Mouse (Mus musculus) liver, embryonic 13.5 days (tissue): ENCODE results near the gene Cacna2d1. TPM values are rescaled to one million over a fixed set of nuclear protein-coding genes. Genes with fewer than 3 reads are reported as not detected.

ENCODE experiments used
- ATAC-seq: fragments of 200-750 bp; cut with Nextera tagmentation; 2 replicates; pipeline ENCODE4 v1.8.0; 2017; ENCODE audit warnings: low read depth, mild to moderate bottlenecking, moderate number of reproducible peaks, moderate library complexity
- DNase-seq: peaks from one replicate; pipeline ENCODE4 v3.0.0; 2022
- H3K27ac ChIP-seq: fragments of 300-500 bp; sonication (generic); 2 replicates; pipeline ENCODE4 v1.5.1; 2015; ENCODE audit warnings: moderate library complexity, mild to moderate bottlenecking, inconsistent platforms
- H3K27me3 ChIP-seq: fragments of 300-500 bp; sonication (generic); 2 replicates; pipeline ENCODE4 v1.6.1; 2015; ENCODE audit warnings: mild to moderate bottlenecking, inconsistent platforms
- H3K36me3 ChIP-seq: fragments of 300-500 bp; sonication (generic); 2 replicates; pipeline ENCODE4 v1.6.1; 2015; ENCODE audit warnings: mild to moderate bottlenecking, inconsistent platforms
- H3K4me1 ChIP-seq: fragments of 300-500 bp; sonication (generic); replicated peaks from 2 replicates; pipeline ENCODE4 v1.6.1; 2015; ENCODE audit warnings: inconsistent platforms
- H3K4me2 ChIP-seq: fragments of 300-500 bp; sonication (generic); 2 replicates; pipeline ENCODE4 v1.6.1; 2015; ENCODE audit warnings: inconsistent platforms, mild to moderate bottlenecking, moderate library complexity
- H3K4me3 ChIP-seq: fragments of 300-500 bp; sonication (generic); replicated peaks from 2 replicates; pipeline ENCODE4 v1.5.1; 2015; ENCODE audit warnings: mild to moderate bottlenecking, inconsistent platforms
- H3K9ac ChIP-seq: fragments of 300-500 bp; sonication (generic); 2 replicates; pipeline ENCODE4 v1.6.1; 2015; ENCODE audit warnings: mild to moderate bottlenecking, inconsistent platforms
- H3K9me3 ChIP-seq: fragments of 300-500 bp; sonication (generic); replicated peaks from 2 replicates; pipeline ENCODE4 v1.6.1; 2016; ENCODE audit warnings: inconsistent platforms
- WGBS: fragments of 180-500 bp; shearing (Covaris S2); methylation state at CpG from one replicate; pipeline ENCODE4 v1.1.7; 2015; ENCODE audit not compliant: insufficient replicate concordance; 5-methylcytosine and 5-hydroxymethylcytosine counted together
- polyA plus RNA-seq: library from polyadenylated mRNA; unstranded; fragments of >200 nt; fragmentation: Nextera tagmentation; extraction: Ambion mirVana; gene quantifications from 2 replicates; pipeline ENCODE4 v1.2.1, GENCODE M21; 2015

Cacna2d1 gene
- polyA plus RNA-seq, 1 experiment from 2014 or later, result 0.73 TPM

DNA sequence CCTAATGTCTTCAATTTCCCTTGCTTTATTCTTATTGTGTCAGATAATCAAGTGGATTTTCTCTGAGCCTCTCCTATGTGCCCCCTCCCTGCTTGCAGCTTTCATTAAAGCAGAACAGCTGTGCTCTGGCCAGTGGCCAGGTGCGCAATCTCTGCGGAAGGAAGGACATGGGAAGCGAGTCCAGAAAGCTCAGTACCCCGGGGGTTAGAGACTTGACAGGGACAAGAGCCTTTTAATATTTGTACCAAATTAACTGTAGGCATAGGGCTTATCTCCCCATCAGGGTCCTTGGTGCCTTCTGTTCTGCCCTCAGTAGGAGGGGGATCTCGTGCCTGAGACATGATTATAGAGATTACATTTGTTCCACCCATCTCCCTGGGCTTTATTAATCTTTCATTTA lies 303.5 kb downstream of the Cacna2d1 start:
- Histone ChIP-seq H3K4me3 (no peak overlapping the region), H3K36me3 (no peaks in the 10 kb centered on the region), H3K4me1 (no peaks in the 10 kb centered on the region), H3K27me3 (no peaks in the 10 kb centered on the region), H3K27ac (no peak overlapping the region), H3K9me3 (no peaks in the 10 kb centered on the region), H3K4me2 (no peak overlapping the region), H3K9ac (no peak overlapping the region)
- DNase-seq (no peak), ATAC-seq (no peak)
- 69% methylated on average over 5 of the region's 5 CpGs for WGBS

DNA sequence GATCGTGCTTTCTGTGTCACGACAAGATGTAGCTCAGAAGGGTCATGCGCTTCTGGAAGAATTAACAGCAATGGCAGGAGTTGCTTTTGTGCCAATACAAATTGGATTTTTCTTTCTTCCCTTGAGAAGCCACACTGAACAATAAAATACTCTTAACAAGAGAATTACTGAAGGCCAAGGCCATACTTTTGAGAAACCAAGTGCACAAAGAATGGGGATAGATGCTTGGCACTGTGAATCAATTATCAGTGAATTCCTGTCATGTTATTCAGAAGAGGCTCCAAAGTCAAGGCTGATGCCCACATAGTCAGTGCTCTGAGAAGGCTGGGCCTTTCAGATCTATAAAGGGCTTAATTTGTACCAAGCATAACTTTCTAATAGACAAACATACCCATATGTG lies 305.8 kb downstream of the Cacna2d1 start:
- H3K9me3 ChIP-seq, result no peaks in the 10 kb centered on the region
- no peak overlapping the region for H3K4me2 ChIP-seq
- H3K4me3 ChIP-seq, result no peak overlapping the region
- H3K27ac ChIP-seq, result no peak overlapping the region
- no peaks in the 10 kb centered on the region for H3K4me1 ChIP-seq
- DNase-seq (no peak), ATAC-seq (no peak)
- no peak overlapping the region for H3K9ac ChIP-seq
- H3K36me3 ChIP-seq, result no peaks in the 10 kb centered on the region
- H3K27me3 ChIP-seq, result no peaks in the 10 kb centered on the region
- WGBS, result 77% methylated on average over 3 of the region's 3 CpGs

DNA sequence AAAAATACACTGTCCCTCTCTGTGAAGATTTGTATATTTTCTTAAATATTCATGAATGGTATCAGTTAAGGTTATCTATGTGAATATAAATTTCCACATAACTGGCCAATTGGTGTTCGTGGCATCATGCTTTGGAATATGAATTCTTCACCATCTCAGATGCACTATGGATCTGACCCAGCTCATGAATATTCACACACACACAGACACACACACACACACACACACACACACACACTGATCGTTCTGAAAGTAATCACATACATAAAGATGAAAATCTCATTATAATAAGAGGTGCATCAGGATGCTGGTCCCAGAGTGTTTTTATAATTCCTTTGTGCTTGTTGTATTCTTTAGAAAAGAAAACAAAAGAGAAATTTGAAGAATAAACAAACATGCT lies 309.1 kb downstream of the Cacna2d1 start:
- no peak for ATAC-seq
- Histone ChIP-seq H3K9me3 (no peaks in the 10 kb centered on the region), H3K4me2 (no peak overlapping the region), H3K4me3 (no peak overlapping the region), H3K27ac (no peak overlapping the region), H3K36me3 (no peaks in the 10 kb centered on the region), H3K9ac (no peak overlapping the region), H3K27me3 (no peaks in the 10 kb centered on the region), H3K4me1 (no peaks in the 10 kb centered on the region)
- no peak for DNase-seq
- WGBS, result 53% methylated on average over 2 of the region's 2 CpGs

DNA sequence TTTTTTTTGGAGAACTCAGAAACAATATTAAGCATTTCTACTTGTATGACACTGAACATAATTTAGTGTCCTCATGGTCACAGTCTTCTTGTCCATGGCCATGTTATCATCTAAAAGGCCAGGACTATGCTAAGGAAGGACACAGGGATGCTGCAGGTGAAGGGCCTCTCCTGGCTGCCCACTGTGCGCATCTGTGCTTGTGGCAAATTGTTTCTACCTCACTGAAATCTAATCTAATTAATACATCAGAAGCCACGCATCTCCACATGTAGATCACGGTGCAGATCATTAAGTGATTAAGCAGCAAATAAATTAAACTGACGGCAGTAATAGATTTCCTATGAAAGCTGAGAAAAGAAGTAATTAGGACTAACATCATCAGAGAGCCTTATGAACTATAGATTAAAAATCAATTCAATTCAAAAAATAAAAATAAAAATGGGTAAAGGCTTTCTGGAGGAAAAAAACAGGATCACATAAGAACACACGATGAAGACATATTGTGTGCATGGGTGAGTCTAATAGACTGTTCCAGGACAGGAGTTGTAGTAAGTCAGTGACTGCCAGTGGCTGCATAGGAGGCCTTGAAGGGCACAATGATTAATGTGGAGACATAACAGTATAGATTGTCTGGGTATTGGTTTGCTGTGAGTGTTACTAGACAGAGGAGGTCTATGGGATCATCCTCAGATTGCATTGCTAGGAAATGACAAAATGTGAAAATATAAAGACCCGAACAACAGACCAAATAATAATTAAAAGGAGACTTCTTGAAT lies 318.4 kb downstream of the Cacna2d1 start:
- 73% methylated on average over 6 of the region's 6 CpGs for WGBS
- no peaks in the 10 kb centered on the region for H3K27me3 ChIP-seq
- H3K4me3 ChIP-seq, result no peak overlapping the region
- no peak overlapping the region for H3K4me2 ChIP-seq
- no peaks in the 10 kb centered on the region for H3K36me3 ChIP-seq
- no peaks in the 10 kb centered on the region for H3K9me3 ChIP-seq
- no peak overlapping the region for H3K27ac ChIP-seq
- DNase-seq (no peak), ATAC-seq (no peak)
- no peak overlapping the region for H3K9ac ChIP-seq
- no peaks in the 10 kb centered on the region for H3K4me1 ChIP-seq

DNA sequence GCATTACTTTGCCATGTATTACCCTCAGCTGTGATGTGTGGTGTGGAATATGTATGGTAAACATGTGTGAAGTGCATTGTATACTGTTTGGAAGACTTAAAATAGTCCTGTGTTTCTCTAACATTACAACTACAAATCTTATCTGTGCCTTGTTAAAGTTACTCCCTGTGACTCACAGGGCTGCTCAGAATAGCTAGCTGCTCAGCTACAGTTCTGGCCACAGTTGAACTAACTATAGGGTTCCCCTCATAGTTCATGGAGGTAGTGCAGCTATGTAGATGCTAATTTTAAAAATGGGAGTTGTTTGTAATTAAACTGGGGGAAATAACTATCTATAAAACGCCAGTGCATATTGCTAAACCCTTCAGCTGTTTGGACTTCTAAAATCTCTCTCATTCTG lies 319.3 kb downstream of the Cacna2d1 start:
- H3K4me3 ChIP-seq, result no peak overlapping the region
- no peak overlapping the region for H3K9ac ChIP-seq
- no peaks in the 10 kb centered on the region for H3K27me3 ChIP-seq
- no peak overlapping the region for H3K27ac ChIP-seq
- WGBS, result 44% methylated on average over 1 of the region's 1 CpGs
- H3K9me3 ChIP-seq, result no peaks in the 10 kb centered on the region
- ATAC-seq (no peak), DNase-seq (no peak)
- no peaks in the 10 kb centered on the region for H3K36me3 ChIP-seq
- no peaks in the 10 kb centered on the region for H3K4me1 ChIP-seq
- H3K4me2 ChIP-seq, result no peak overlapping the region

DNA sequence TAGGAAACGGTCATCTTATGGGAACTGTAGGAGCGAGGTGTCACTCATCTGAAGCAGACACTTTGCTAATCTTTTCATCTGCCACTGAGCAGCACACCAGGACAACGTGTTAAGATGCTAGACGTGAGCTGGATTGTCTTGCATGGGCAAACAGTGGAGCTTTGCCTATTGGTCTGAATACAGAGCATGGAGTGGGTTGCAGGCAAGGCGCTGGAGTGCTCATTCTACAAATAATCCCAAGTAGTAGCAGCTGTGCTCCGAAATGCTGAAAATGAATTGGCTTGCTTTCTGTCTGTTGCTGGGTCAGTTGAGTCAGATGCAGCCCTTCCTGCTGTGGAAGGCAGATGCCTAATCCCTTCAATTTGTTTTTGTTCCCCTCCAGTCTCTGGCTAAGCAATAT lies 330.9 kb downstream of the Cacna2d1 start:
- Histone ChIP-seq H3K9me3 (no peaks in the 10 kb centered on the region), H3K27me3 (no peaks in the 10 kb centered on the region), H3K36me3 (no peaks in the 10 kb centered on the region), H3K9ac (no peak overlapping the region), H3K4me1 (no peaks in the 10 kb centered on the region), H3K4me3 (no peak overlapping the region), H3K4me2 (no peak overlapping the region), H3K27ac (no peak overlapping the region)
- DNase-seq (no peak), ATAC-seq (no peak)
- WGBS, result 62% methylated on average over 6 of the region's 6 CpGs

DNA sequence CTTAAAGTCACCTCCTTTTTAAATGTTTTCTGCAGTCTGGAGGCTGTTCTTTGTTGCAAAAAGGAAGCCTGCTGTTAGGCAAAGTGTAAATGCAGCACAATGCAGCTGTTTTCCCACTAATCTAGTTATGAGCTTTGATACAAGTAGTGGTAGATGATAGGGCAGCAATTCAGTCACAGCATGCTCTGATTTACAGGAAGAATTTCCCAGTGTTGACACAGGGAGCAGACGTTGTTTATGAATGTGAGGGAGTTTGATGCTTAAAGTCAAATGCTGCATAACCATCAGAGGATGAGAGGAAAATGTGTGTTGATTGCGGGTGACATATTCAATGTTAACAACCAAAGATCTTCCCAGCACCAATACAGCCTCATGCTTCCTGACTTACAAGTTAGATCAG lies 342.6 kb downstream of the Cacna2d1 start:
- Histone ChIP-seq H3K4me1 (no peaks in the 10 kb centered on the region), H3K9ac (no peak overlapping the region), H3K27ac (no peak overlapping the region), H3K4me2 (no peak overlapping the region), H3K27me3 (no peaks in the 10 kb centered on the region), H3K4me3 (no peak overlapping the region), H3K9me3 (no peaks in the 10 kb centered on the region), H3K36me3 (no peaks in the 10 kb centered on the region)
- DNase-seq, result no peak
- no peak for ATAC-seq
- 50% methylated on average over 2 of the region's 2 CpGs for WGBS

DNA sequence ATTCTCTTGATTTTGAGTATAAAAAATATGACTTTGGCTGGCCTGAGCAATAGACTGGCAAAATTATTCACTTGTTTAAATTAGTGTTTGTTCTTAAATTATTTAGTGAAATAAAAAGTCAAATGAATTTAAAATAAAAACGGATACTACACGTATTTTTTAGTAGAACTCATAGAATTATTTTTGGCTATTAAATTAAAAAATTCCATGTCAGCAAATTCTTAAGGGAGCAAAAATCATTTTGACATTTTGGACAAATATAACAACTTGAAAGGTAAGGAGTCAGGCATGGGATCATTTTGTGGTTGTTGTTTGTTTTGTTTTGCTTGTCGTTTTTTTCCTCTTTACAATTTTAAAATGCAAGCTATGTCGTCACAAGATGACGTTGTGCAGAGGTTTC lies 346.7 kb downstream of the Cacna2d1 start:
- 61% methylated on average over 5 of the region's 5 CpGs for WGBS
- Histone ChIP-seq H3K27ac (no peak overlapping the region), H3K4me2 (no peak overlapping the region), H3K9me3 (no peaks in the 10 kb centered on the region), H3K36me3 (no peaks in the 10 kb centered on the region), H3K9ac (no peak overlapping the region), H3K4me3 (no peak overlapping the region), H3K27me3 (no peaks in the 10 kb centered on the region), H3K4me1 (no peaks in the 10 kb centered on the region)
- DNase-seq (no peak), ATAC-seq (no peak)

DNA sequence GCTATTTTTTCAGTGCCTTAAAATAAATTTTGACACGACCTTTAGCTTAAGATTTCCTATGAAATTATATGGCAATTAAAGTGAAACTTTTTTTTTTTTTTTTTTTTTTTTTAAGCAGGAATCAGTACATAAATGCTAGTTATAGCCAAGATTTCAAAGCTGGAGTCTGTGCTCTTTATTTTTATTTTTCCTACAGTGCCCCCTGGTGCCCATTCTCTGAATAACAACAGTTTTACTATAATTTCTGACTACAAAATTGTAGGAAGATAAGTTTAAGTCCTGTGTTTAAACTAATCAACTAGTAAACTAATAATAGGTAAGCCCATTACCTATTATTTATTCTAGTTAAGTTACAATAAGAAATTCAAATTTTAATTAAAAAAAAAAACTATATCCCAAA lies 358.7 kb downstream of the Cacna2d1 start:
- 17% methylated on average over 1 of the region's 1 CpGs for WGBS
- no peaks in the 10 kb centered on the region for H3K9me3 ChIP-seq
- H3K36me3 ChIP-seq, result no peaks in the 10 kb centered on the region
- H3K27me3 ChIP-seq, result no peaks in the 10 kb centered on the region
- no peak overlapping the region for H3K4me2 ChIP-seq
- DNase-seq (no peak), ATAC-seq (no peak)
- no peak overlapping the region for H3K9ac ChIP-seq
- H3K27ac ChIP-seq, result no peak overlapping the region
- no peaks in the 10 kb centered on the region for H3K4me1 ChIP-seq
- H3K4me3 ChIP-seq, result no peak overlapping the region

DNA sequence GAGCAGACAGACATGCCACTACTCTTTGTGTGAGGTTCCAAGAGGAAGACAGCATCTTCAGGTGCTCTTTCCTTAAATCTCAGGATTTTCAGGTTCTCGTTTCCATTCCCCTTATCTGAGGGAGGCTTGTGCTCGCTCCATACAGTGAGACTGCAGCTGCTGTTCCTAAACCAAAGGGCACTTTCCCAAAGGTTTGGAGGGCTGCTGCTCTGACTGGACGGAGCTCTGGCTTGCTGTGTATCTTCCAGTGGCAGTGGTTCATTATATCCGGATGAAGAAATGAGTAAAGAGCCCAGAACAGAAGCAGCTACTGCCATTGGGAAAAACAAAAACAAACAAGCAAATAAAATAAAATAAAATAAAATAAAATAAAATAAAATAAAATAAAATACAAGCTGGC lies 359.3 kb downstream of the Cacna2d1 start:
- no peaks in the 10 kb centered on the region for H3K27me3 ChIP-seq
- no peaks in the 10 kb centered on the region for H3K36me3 ChIP-seq
- H3K9me3 ChIP-seq, result no peaks in the 10 kb centered on the region
- H3K27ac ChIP-seq, result no peak overlapping the region
- ATAC-seq (no peak), DNase-seq (no peak)
- no peak overlapping the region for H3K4me3 ChIP-seq
- no peak overlapping the region for H3K4me2 ChIP-seq
- H3K9ac ChIP-seq, result no peak overlapping the region
- H3K4me1 ChIP-seq, result no peaks in the 10 kb centered on the region
- WGBS, result 40% methylated on average over 4 of the region's 4 CpGs

DNA sequence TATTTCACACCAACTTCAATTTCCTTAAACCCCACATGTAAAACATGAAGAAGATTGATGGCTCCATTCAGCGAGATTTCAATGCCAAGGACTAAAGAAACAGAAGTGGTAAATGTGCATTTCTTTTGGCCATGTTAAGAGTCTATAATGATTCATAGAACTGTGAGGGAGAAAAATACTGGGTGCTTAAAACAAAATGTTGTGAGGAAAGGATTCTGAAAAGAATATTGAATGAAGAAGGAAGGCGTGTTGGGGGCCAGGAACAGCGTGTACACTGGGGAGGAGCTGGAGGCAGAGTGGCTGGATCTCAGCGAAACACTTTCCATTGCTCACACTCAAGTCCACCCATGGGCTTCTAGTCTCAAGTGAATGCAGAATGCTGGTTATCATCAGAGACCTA lies 360.2 kb downstream of the Cacna2d1 start:
- H3K9ac ChIP-seq, result no peak overlapping the region
- WGBS, result 52% methylated on average over 4 of the region's 4 CpGs
- no peaks in the 10 kb centered on the region for H3K9me3 ChIP-seq
- no peak overlapping the region for H3K4me2 ChIP-seq
- DNase-seq (no peak), ATAC-seq (no peak)
- H3K4me3 ChIP-seq, result no peak overlapping the region
- no peaks in the 10 kb centered on the region for H3K36me3 ChIP-seq
- no peak overlapping the region for H3K27ac ChIP-seq
- no peaks in the 10 kb centered on the region for H3K27me3 ChIP-seq
- no peaks in the 10 kb centered on the region for H3K4me1 ChIP-seq

DNA sequence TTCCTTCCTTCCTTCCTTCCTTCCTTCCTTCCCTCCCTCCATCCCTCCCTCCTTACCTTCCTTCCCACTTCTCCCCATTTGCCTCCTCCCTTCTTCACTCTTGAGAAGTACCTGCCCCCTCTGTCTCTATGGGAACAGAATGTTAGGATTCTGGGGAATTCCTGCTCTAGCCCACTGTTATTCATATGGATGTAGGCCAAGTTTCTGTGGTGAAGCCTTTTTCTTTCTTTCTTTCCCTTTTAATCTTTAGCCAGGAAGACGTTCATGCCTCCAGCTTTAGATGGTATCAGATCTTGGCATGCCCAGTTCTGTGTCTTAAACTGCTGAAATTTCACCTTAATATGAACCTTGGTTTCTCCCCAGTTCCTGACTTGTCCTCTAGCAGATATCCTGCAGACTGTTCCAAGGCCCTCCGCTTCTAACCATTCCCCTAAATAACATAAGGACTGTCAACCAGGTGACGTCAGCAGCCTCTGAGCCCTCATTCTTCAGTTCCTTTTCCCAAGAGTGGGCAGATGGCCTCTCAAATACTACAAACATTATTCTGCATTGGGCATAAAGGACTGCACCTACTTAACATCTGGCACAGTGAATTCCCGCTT lies 362.8 kb downstream of the Cacna2d1 start:
- no peak overlapping the region for H3K4me3 ChIP-seq
- no peaks in the 10 kb centered on the region for H3K9me3 ChIP-seq
- no peak overlapping the region for H3K27ac ChIP-seq
- H3K36me3 ChIP-seq, result no peaks in the 10 kb centered on the region
- ATAC-seq, result no peak
- H3K4me1 ChIP-seq, result no peaks in the 10 kb centered on the region
- no peak overlapping the region for H3K9ac ChIP-seq
- no peak overlapping the region for H3K4me2 ChIP-seq
- H3K27me3 ChIP-seq, result no peaks in the 10 kb centered on the region
- no peak for DNase-seq
- 63% methylated on average over 4 of the region's 4 CpGs for WGBS
